Mouse (Mus musculus): ENCODE results near the gene Hectd1. TPM values are rescaled to one million over a fixed set of nuclear protein-coding genes. Genes with fewer than 3 reads are reported as not detected.

Gene Hectd1
- polyA plus RNA-seq, 1 experiment from 2014 or later: 34.1 TPM

DNA sequence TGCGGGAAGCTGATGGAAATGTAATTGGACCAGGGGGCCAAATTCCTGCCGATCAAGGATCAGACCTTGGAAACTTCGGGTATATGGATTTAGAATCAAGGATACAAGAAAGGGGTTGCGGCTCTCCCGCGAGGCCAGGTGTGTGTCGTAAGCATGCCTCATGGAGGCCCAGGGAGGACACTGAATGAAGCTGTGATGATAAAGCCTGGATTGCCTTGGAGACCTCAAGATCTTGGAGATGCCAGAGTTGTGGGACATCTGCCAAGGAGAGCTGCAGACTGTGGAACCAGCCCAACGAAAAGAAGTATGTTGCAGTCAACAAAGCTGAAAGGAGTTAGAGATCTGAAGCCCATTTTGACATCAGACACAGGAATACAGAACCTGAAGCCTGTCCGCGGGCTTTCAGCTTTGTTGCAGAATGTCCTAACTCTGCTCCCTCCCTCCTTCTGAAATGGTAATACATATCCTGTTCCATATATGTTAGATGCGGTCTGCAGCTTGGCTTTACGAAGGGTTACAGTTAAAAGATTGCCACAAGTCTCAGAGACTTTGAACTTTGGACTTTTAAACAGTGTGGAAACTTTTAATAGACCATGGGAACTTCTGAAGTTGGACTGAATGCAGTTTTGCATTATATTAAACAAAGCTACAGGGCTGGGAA is 73.3 kb downstream of the Hectd1 start:
- Histone ChIP-seq H3K9me3 (replicated peaks; ENCODE audit: control insufficient read depth, low read length, poor library complexity, severe bottlenecking) (no peaks in the 10 kb centered on the region), H3K4me1 (ENCODE audit: control insufficient read depth, insufficient read depth, low read length) (no peaks in the 10 kb centered on the region), H3K4me3 (ENCODE audit: low read depth, low read length) (no peak overlapping the region), H3K9ac (ENCODE audit: low read depth, low read length) (no peak overlapping the region), H3K36me3 (ENCODE audit: control insufficient read depth, insufficient read depth, low read length) (peaks cover 50% of the 10 kb centered on the region), H3K27me3 (ENCODE audit: control insufficient read depth, insufficient read depth, low read depth, low read length) (no peaks in the 10 kb centered on the region), H3K4me2 (ENCODE audit: low read length) (no peak overlapping the region), H3K27ac (ENCODE audit: low read length) (no peak overlapping the region)
- 97% methylated on average over 12 of the region's 12 CpGs for WGBS
- ATAC-seq: no peak

- H3K9ac ChIP-seq (ENCODE audit: low read depth, low read length): no peak overlapping the region
- H3K4me1 ChIP-seq (ENCODE audit: control insufficient read depth, insufficient read depth, low read length): no peaks in the 10 kb centered on the region
- H3K9me3 ChIP-seq (replicated peaks; ENCODE audit: control insufficient read depth, low read length, poor library complexity, severe bottlenecking): no peaks in the 10 kb centered on the region
- H3K36me3 ChIP-seq (ENCODE audit: control insufficient read depth, insufficient read depth, low read length): peaks cover 55% of the 10 kb centered on the region
- no peak overlapping the region for H3K4me2 ChIP-seq (ENCODE audit: low read length)
- ATAC-seq: no peak
- WGBS: 95% methylated on average over 2 of the region's 2 CpGs
- no peak overlapping the region for H3K27ac ChIP-seq (ENCODE audit: low read length)
- H3K27me3 ChIP-seq (ENCODE audit: control insufficient read depth, insufficient read depth, low read depth, low read length): no peaks in the 10 kb centered on the region
- no peak overlapping the region for H3K4me3 ChIP-seq (ENCODE audit: low read depth, low read length)
Observed at GRCm38 (mm10) chr12:51747348-51747747, 82.0 kb downstream of the Hectd1 start.

DNA sequence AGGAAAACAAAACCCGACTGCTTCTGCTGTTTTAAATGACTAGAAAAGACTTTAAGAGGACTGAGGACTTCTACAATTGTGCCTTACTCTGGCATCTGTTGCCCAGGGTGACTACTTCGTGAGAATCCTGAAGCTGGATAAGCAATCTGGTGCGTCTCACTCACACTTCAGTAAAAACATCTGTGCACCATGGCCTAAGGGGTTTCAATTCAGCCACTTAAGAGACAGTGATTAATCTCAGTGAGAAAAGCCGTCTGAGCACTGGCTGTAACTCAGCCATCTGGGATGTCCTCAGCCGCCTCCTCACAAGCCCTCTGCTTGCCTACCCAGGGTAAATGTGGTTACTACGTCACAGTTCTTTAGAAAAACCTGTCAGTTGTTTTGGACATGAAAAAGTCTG is 84.4 kb downstream of the Hectd1 start:
- WGBS: 61% methylated on average over 6 of the region's 6 CpGs
- Histone ChIP-seq H3K27ac (ENCODE audit: low read length) (no peak overlapping the region), H3K9ac (ENCODE audit: low read depth, low read length) (no peak overlapping the region), H3K4me2 (ENCODE audit: low read length) (no peak overlapping the region), H3K27me3 (ENCODE audit: control insufficient read depth, insufficient read depth, low read depth, low read length) (no peaks in the 10 kb centered on the region), H3K4me1 (ENCODE audit: control insufficient read depth, insufficient read depth, low read length) (no peaks in the 10 kb centered on the region), H3K9me3 (replicated peaks; ENCODE audit: control insufficient read depth, low read length, poor library complexity, severe bottlenecking) (no peaks in the 10 kb centered on the region), H3K36me3 (ENCODE audit: control insufficient read depth, insufficient read depth, low read length) (peaks cover 39% of the 10 kb centered on the region), H3K4me3 (ENCODE audit: low read depth, low read length) (no peak overlapping the region)
- no peak for ATAC-seq

DNA sequence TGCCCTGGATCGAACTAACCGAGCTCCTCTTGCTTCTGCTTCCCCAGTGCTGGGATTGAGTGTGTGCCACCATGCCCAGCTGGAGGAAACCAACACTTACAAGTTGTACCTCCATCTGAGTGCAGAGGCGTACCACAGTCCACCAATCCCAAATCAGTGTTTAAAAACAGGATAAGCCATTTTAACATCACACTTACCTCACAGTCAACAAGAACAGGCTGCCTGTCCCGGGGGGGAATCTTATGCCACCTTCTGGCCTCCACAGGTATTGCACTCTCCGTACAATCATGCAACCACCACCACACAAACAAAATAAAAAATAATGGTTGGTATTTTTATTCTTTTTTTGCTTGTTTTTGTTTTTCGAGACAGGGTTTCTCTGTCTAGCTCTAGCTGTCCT is 87.6 kb downstream of the Hectd1 start:
- Histone ChIP-seq H3K27me3 (ENCODE audit: control insufficient read depth, insufficient read depth, low read depth, low read length) (no peaks in the 10 kb centered on the region), H3K4me3 (ENCODE audit: low read depth, low read length) (no peak overlapping the region), H3K27ac (ENCODE audit: low read length) (no peak overlapping the region), H3K36me3 (ENCODE audit: control insufficient read depth, insufficient read depth, low read length) (peaks cover 28% of the 10 kb centered on the region), H3K9ac (ENCODE audit: low read depth, low read length) (no peak overlapping the region), H3K4me1 (ENCODE audit: control insufficient read depth, insufficient read depth, low read length) (no peaks in the 10 kb centered on the region), H3K4me2 (ENCODE audit: low read length) (no peak overlapping the region), H3K9me3 (replicated peaks; ENCODE audit: control insufficient read depth, low read length, poor library complexity, severe bottlenecking) (no peaks in the 10 kb centered on the region)
- no peak for ATAC-seq
- WGBS: 86% methylated on average over 6 of the region's 6 CpGs

GRCm38 (mm10) chr12:51736807-51737206 is 92.5 kb downstream of the Hectd1 start:
- Histone ChIP-seq H3K4me3 (ENCODE audit: low read depth, low read length) (no peak overlapping the region), H3K9me3 (replicated peaks; ENCODE audit: control insufficient read depth, low read length, poor library complexity, severe bottlenecking) (no peaks in the 10 kb centered on the region), H3K4me1 (ENCODE audit: control insufficient read depth, insufficient read depth, low read length) (no peaks in the 10 kb centered on the region), H3K27me3 (ENCODE audit: control insufficient read depth, insufficient read depth, low read depth, low read length) (no peaks in the 10 kb centered on the region), H3K36me3 (ENCODE audit: control insufficient read depth, insufficient read depth, low read length) (no peaks in the 10 kb centered on the region), H3K4me2 (ENCODE audit: low read length) (no peak overlapping the region), H3K27ac (ENCODE audit: low read length) (no peak overlapping the region), H3K9ac (ENCODE audit: low read depth, low read length) (no peak overlapping the region)
- no peak for ATAC-seq
- WGBS: 28% methylated on average over 1 of the region's 1 CpGs

DNA sequence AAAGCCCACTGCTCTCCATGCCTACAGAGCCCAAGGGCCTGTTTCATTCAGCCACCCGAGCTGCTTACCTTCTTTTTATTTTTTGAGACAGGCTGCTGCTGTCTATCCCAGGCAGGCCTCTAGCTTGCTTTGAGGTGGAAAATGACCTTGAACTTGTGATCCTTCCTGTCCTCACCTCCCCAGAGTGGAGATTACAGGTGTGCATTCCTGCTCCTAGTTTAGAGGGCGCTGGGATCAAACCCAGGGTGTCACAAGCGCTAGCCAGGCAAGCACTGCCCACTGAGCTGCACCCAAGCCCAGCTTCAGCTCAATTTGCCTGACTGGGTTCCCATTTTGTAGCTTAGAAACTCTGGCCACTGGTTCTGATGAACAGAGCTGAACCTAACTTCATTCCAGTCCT is 93.0 kb downstream of the Hectd1 start:
- Histone ChIP-seq H3K4me2 (ENCODE audit: low read length) (no peak overlapping the region), H3K9ac (ENCODE audit: low read depth, low read length) (no peak overlapping the region), H3K36me3 (ENCODE audit: control insufficient read depth, insufficient read depth, low read length) (no peaks in the 10 kb centered on the region), H3K4me1 (ENCODE audit: control insufficient read depth, insufficient read depth, low read length) (no peaks in the 10 kb centered on the region), H3K9me3 (replicated peaks; ENCODE audit: control insufficient read depth, low read length, poor library complexity, severe bottlenecking) (no peaks in the 10 kb centered on the region), H3K4me3 (ENCODE audit: low read depth, low read length) (no peak overlapping the region), H3K27me3 (ENCODE audit: control insufficient read depth, insufficient read depth, low read depth, low read length) (no peaks in the 10 kb centered on the region), H3K27ac (ENCODE audit: low read length) (no peak overlapping the region)
- 80% methylated on average over 3 of the region's 3 CpGs for WGBS
- no peak for ATAC-seq

- H3K27me3 ChIP-seq (ENCODE audit: control insufficient read depth, insufficient read depth, low read depth, low read length): no peaks in the 10 kb centered on the region
- no peak overlapping the region for H3K9ac ChIP-seq (ENCODE audit: low read depth, low read length)
- H3K27ac ChIP-seq (ENCODE audit: low read length): no peak overlapping the region
- WGBS: 61% methylated on average over 7 of the region's 7 CpGs
- no peak overlapping the region for H3K4me3 ChIP-seq (ENCODE audit: low read depth, low read length)
- no peak for ATAC-seq
- H3K36me3 ChIP-seq (ENCODE audit: control insufficient read depth, insufficient read depth, low read length): peaks cover 1% of the 10 kb centered on the region; the same call in 1 of the 2 replicates
- H3K4me1 ChIP-seq (ENCODE audit: control insufficient read depth, insufficient read depth, low read length): no peaks in the 10 kb centered on the region
- no peak overlapping the region for H3K4me2 ChIP-seq (ENCODE audit: low read length)
- no peaks in the 10 kb centered on the region for H3K9me3 ChIP-seq (replicated peaks; ENCODE audit: control insufficient read depth, low read length, poor library complexity, severe bottlenecking)
Observed at GRCm38 (mm10) chr12:51735840-51736271, 93.5 kb downstream of the Hectd1 start.

DNA sequence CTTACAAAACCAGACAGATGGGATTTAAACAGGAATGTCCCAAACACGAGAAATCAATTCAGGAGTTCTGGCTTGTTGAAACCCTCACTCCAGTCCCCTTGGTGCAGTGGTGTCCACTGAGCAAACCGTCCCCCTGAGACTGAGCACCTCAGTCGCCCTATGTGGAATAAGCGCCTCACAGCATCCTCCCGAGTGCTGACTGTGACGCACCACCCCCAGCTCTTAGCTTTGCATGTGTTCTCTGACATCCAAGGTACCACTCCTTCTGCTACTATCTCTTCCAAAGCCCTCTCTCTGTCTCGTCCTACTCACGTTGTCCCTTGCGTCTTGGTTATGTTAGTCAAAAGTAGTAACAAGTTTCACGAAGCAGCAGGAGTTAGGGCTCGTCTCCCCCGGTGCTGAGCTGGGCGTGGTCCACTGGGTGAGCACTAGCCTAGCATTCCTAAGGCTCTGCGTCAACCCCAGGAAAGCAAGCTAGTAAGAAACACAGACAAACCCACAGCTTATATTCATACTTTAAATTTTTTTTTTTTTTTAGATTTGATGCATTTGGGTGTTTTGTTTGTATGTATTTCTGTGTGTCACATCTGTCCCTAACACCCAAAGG is 94.6 kb downstream of the Hectd1 start:
- ATAC-seq: no peak
- H3K36me3 ChIP-seq (ENCODE audit: control insufficient read depth, insufficient read depth, low read length): peaks cover 3% of the 10 kb centered on the region; the same call in 1 of the 2 replicates
- 83% methylated on average over 14 of the region's 14 CpGs for WGBS

DNA sequence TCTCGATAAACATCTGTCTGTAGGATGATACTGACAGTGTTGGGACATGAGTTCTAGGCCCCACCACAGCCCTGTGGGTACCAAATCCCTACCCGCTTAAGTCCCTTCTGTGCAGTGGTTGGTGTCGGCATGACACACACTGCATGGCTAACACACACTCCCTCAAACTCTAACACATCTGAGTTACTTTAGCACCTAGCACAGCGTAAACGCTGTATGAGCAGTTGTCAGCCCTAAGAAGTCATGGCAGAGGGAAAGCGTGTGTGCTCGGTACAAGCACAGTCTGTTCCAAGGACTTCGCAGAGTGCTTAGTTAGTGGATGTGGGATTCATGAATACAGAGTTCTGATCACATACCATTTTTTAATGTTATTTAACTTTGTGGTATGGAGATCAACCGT is 99.5 kb downstream of the Hectd1 start:
- no peak overlapping the region for H3K27ac ChIP-seq (ENCODE audit: low read length)
- H3K27me3 ChIP-seq (ENCODE audit: control insufficient read depth, insufficient read depth, low read depth, low read length): no peaks in the 10 kb centered on the region
- H3K4me2 ChIP-seq (ENCODE audit: low read length): no peak overlapping the region
- H3K9ac ChIP-seq (ENCODE audit: low read depth, low read length): no peak overlapping the region
- H3K4me1 ChIP-seq (ENCODE audit: control insufficient read depth, insufficient read depth, low read length): no peaks in the 10 kb centered on the region
- no peak overlapping the region for H3K4me3 ChIP-seq (ENCODE audit: low read depth, low read length)
- no peak for ATAC-seq
- no peaks in the 10 kb centered on the region for H3K9me3 ChIP-seq (replicated peaks; ENCODE audit: control insufficient read depth, low read length, poor library complexity, severe bottlenecking)
- WGBS: 96% methylated on average over 9 of the region's 9 CpGs
- H3K36me3 ChIP-seq (ENCODE audit: control insufficient read depth, insufficient read depth, low read length): peaks cover 3% of the 10 kb centered on the region; the same call in 1 of the 2 replicates

More for the DNA sequence above, 94.6 kb downstream of the Hectd1 start:
- Histone ChIP-seq H3K4me2 (ENCODE audit: low read length) (no peak overlapping the region), H3K9ac (ENCODE audit: low read depth, low read length) (no peak overlapping the region), H3K9me3 (replicated peaks; ENCODE audit: control insufficient read depth, low read length, poor library complexity, severe bottlenecking) (no peaks in the 10 kb centered on the region), H3K4me3 (ENCODE audit: low read depth, low read length) (no peak overlapping the region), H3K27me3 (ENCODE audit: control insufficient read depth, insufficient read depth, low read depth, low read length) (no peaks in the 10 kb centered on the region), H3K4me1 (ENCODE audit: control insufficient read depth, insufficient read depth, low read length) (no peaks in the 10 kb centered on the region), H3K27ac (ENCODE audit: low read length) (no peak overlapping the region)
